Mouse (Mus musculus): ENCODE data around the gene Diaph2.
A peak's percentile ranks its signal among the peaks of the same experiment; 100 is the strongest.
"Not testable (repeated sequence)": the region's sequence is repeated elsewhere in the genome, so short reads cannot be mapped to it uniquely, and the experiment has no call there.

The Diaph2 gene

DNA sequence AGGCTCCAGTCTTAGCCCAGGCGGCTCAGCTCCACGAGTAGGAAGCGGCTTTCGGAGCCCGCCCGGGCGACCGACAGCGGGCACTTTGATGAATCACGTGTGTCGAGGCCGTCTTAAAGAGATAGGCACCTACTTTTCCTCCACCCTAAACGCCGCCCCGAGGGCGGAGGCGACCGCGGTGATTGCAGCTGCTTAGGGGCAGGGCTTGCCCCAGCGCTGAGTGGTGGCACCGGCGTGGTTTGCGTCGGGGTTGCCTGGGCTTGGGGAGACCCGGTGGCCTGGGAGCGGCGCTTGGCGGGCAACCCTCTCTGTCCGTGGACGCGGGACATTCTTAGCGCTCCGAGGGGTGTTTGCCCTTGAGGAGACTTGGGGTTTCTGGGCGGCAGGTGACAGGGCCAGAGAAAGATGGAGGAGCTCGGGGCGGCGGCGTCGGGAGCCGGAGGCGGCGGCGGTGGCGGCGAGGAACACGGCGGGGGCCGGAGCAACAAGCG lies at the start of gene Diaph2:
TSS of gene Diaph2 (plus strand) at position 172 of the 491 bp plus-strand sequence.
- peak; percentile 50 to 71 for DNase-seq (ENCODE audit: low spot score in 2 of 2)

DNA sequence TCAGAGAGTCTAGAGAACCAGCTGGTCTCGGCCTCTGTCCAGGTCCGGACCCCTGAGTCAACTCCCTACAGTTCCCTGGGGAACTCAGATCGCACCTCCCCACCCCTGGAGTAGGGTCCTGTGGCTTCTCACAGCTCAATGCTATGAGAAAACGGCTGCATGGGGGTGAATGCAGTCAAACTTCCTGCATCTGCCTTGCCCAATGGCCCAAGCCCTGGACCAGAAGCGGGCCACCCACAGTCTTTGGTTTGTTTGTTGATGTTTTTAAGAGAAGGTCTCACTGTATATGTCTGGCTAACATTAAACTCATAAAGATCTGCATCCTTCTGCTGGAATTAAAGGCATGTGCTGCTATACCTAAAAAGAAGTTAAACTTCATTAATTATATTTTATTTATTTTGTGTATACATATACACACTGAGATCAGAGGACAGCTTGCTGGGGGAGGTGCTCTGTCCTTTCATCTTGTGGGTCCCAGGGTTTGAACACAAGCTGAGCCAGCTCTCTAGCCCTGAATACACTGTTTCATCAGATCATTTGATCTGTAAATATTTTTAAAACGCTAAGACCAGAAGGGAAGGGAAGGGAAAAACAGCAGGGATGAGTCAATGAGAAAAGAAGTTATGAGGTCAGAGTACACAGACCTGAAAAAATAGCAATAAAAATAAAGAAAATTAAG lies 47.8 kb upstream of the Diaph2 start:
- no peak for DNase-seq (ENCODE audit: low spot score in 2 of 2)

DNA sequence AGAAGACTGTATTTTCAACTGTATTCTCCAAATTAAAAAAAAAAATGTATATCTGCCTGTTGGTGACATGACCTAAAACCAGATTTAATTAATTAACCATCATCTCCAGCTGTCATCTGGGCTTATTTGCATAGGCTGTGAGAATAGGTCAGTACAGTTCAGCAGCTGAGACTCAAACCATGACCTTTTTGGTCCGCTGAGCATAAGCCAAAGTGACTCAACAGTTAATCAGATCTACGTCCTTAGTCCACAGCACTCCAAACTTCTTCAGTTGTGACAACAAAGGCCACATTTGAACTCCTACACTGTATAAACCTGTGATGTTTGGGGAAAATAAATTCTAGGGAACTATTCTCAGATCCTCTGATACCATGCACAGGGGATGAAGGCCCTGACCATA lies 39.9 kb upstream of the Diaph2 start:
- DNase-seq (ENCODE audit: low spot score in 2 of 2), result no peak

DNA sequence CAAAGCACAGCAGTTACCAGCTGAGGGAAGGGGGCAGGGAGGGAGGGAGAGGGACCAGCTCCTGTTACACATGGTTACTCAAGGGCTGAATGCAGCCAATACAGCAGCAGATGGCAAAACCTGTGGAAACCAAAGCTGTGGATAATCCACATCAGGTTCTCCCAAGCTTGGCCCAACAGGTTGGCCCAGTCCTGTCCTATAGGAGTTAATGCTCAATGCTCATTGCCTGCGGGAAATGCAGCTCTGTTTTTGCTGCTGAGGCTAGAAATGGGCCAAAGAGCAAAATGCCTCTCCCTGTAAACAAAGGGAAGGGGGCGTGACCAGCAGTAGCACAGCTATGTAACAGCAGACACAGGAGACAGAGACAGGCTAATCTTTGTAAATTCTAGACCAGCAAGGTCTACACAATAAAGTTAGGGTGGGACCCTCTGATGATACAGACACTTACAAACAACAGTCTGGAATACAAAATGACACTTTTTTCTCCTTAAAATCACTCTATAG lies 20.8 kb upstream of the Diaph2 start:
- no peak for DNase-seq (ENCODE audit: low spot score in 2 of 2)

DNA sequence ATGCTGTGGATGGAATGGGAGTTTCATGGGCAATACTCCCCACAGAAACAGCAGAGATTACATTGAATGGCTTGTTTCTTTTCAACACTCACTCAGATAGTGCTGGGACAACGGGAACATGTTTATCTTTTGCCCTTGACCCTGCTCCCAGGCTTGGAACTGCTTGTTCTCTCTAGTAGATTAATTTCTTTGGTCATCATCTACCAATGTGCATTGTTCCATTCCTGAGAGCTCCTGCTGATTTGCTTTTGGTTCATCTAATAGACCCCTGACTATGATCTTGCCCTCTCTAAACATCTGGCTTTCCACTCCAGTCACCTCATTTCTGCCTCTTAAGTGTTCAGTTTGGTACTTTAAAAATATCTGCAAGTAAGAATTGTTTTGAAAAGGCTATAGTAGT lies 13.0 kb upstream of the Diaph2 start:
- no peak for DNase-seq (ENCODE audit: low spot score in 2 of 2)

DNA sequence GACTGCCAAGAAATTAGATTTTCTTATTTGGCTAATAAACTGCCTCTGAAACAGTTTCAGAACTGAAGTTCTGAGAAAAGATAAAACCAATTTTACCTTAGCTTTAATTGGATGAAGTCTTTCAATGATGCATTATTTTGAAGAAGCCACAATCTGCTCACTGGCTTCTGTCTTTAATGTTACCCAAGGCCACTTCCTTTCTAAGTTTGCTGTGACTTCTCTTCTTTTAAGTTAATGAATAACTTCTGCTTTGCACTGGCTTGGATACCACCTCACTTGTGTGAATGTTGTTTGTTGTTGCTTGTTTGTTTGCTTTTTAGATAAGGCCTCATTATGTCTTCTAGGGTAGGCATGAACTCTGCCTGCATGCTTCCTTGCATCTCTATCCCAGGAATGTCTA lies 10.3 kb upstream of the Diaph2 start:
- no peak for DNase-seq (ENCODE audit: low spot score in 2 of 2)

DNA sequence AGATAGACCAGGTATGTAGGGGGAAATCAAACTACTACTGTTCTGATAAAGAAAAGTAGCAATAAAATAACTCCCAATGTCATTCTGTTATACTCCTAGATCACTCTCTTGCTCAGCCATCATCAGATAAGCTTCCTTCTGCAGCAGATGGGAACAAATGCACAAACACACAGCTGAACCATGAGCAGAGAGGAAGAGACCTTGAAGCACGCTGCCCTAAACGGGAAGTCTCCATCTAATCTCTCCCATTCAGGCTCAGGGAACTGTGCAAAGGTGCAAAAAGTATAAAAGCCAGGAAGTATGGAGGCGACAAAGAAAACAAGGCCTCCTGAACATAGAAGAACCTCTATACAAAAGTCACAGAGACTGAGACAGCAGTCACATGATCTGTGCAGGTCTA lies 6.6 kb upstream of the Diaph2 start:
- no peak for DNase-seq (ENCODE audit: low spot score in 2 of 2)

DNA sequence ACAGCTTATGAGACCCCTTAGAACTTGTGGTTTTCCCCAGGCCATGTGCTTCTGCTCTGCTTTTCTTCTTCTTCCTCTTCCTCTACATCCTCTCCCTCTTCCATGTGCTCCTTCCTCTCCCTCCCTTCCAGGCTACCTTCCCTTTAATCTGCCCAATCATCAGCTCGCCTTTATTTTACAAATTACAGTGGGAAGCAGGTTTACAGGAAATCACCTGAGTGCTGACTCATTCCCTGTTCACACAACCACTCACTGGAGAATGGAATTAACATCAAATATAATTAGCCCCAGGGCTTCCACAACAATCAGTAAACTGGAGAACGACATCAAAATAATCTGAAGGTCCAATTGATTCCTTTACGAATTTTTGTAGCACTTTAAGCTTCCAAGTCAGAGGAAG lies 3.6 kb upstream of the Diaph2 start:
- no peak for DNase-seq (ENCODE audit: low spot score in 2 of 2)

DNA sequence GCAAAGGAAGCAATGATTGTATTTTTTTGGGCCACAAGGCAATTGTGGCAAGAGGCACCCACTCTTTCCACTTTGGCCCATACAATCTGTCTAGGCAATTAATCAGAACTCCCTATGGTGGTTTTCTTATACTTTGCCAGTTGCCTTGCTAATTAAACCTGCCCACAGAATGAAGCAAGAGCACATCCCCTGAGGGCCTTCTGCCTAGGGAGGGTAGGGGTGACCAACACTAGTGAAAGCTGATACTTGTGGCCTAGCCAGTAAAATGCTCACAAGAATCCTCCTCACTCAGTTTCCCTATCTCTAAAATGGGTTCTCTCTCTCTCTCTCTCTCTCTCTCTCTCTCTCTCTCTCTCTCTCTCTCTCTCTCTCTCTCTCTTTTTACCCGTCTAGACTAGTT lies 440 bp upstream of the Diaph2 start:
- no peak for DNase-seq (ENCODE audit: low spot score in 2 of 2)

DNA sequence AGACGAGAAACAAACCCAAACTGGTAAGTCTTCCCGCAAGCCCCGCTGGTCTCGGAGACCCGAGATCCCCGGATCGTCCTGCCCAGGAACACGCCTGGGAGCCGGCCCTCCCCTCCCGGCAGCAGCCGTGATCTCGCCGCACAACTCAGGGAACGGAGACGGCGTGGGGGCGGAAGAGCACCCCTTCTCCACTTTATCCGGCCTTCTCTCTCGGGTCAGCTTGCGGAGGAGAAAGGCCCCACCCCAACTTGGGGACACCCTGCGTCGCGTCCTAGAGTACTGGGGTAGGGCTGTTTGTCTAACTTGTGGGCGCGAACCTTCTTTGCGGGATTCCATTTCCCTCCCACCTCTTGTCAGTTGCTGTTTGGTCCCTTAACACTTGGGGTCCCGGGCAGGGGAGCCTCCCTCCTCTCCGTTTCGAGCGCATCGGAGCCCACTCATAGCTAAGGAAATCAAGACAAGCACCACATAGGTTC lies 590 bp downstream of the Diaph2 start:
- peak in 1 of 2 experiments; percentile 16 for DNase-seq (ENCODE audit: low spot score in 2 of 2)

DNA sequence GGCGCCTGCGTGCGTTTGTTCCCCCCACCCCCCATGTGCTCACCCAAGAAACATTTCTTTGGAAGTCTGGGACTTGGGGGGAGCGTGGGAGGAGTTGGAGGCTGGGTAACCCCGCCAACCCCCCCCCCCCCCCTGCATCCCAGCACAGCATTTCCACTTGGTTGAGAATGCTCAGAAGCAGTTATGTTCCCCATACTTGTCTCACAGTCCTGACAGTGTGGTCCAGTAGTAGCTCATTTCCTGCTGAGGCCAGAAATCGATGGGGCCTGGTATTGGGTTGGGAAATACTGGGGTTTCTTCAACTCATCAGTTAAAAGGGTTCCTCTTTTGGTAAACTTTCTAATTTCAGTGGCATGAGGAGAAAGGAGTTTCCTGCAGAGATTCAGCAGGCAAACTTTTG lies 1.1 kb downstream of the Diaph2 start:
- DNase-seq (ENCODE audit: low spot score in 2 of 2), result no peak

DNA sequence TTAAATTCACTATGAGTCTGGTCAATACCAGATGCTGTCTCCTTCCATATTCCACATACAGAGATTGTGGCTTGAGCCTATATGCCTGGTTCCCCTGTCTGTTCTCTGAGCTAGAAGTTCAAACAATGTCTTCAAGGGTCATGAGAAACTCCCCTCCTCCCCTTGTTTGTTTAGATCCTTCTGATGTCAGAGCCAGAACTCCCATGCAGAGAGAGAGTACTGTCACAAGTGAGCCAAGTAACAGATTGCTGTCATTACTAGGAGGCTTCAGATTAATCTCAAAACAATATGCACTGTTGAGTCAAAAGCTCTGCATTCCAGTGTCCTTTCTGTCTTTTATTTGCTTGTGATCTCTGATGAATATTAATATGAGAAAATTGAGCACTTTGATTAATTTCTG lies 7.1 kb downstream of the Diaph2 start:
- no peak for DNase-seq (ENCODE audit: low spot score in 2 of 2)

DNA sequence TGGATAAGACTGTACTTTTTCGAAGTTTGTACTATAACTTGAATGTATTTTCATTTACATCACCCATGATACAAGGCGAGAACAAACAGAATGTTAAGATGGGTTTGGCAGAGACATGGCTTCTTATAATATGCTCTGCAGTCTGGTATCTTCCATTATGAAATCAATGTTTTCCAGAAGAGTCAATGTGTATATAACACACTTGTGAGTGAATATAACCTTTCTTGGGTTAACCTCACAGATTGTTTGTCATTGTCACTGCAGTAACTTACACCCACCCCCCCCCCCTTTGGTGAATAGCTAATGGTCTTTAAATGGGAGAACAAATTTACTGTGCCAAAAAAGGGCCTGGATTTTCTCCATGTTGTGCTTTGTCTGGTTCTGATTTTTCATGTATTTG lies 13.1 kb downstream of the Diaph2 start:
- DNase-seq (ENCODE audit: low spot score in 2 of 2), result no peak

DNA sequence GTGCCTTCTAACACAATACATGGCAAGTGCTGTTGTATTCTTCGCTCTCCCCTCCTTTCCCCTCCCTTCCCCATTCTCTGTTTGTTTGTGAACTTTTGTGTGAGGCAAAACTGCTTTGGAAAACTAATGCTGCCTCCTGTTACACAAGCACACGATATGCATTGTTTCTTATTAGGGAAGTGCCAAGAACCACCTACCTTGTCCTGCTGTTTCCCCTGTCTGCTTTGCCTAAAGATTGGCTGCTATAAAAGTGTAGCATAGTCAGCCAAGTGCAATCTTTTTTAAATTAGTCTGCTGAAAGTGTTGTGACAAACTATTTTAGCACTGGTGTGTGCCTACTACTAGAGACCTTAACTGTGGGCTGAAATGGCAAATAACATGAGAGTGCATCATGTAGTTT lies 15.8 kb downstream of the Diaph2 start:
- no peak for DNase-seq (ENCODE audit: low spot score in 2 of 2)

DNA sequence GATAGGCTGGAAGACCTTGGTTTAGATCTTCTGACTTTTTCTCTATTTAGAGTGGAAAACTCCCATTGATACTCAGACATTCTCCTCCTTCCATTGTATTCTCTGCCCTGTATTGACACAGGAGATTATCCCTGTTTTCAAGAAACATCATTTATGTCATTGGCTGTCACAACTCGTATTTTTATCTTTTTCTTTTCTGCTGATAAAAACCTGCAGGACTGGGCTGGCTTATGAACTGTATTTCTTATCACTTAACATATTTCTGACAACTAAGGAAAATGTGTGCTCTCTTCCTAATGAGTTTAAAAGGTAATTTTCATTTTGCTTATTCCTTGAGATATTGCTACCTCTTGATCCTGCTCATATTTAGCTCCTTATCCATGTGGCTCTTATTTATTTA lies 17.3 kb downstream of the Diaph2 start:
- DNase-seq (ENCODE audit: low spot score in 2 of 2), result no peak

DNA sequence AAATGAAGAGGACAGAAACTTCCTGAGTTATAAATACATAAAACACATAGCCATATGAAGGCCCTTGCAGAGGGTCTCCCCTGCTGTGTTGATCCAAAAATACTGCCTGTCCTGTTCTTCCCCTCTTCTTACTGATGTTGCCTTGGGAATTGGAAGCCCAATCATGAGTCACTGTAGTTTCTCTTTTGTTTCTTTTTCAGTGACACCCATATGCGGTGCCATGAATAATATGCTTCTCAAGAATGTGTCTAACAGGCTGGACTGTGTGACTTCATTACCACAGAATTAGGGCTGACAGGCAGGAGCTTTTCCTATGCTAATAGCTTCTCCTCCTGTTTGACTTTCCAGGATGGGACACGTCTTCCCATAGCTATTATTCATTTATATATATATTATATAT lies 21.1 kb downstream of the Diaph2 start:
- DNase-seq (ENCODE audit: low spot score in 2 of 2), result no peak

DNA sequence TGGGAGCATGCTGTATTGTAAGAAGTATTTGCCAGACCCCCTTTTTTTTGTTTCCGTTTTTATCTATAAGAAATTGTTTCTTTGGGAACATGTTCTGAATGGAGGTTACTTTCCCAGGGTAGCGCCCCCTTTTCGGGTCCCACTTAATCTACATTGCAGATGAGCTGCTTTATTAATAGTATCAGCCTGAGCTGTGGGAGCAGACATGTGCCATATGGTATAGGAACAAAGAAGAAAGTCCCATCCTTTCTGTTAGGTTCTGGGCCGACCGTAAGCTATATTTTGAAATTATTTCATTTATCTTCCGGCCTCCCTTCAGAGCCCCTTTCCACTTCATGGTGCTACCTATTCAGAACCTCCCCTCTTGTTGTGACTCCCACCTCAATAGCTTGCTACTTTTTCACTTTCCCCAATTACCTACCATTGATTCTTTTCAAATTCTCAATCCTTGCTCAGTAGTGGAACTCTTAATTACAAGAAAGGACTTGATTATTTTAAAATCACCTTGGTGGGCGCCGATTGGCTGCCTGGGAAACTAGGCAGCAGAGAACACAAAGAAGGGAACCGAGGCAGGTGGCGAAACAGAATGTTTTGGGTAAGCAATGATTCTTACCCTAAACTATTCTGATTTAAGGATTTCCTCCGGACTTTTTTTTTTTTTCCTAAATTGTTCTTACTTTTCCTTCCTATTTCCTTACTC lies 24.2 kb downstream of the Diaph2 start:
- no peak for DNase-seq (ENCODE audit: low spot score in 2 of 2)

DNA sequence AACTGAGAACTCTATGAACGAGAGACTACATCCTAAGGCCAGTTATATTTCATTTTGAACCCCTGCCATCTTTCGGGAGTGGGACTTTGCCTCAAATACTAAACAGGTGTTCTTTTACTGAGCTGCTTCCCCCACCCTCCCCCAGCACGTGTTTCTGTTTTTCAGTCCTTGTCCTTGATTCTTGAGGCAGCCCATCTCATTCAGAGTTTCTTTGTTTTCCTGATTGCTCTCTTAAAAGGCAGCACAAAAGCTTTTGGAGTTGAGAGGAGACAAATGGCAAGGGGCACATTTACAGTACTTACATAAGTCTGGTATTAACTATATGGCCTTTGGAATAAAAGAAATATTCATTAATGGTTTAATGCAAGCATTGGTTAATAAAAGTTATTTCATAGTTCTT lies 24.9 kb downstream of the Diaph2 start:
- DNase-seq (ENCODE audit: low spot score in 2 of 2), result no peak

DNA sequence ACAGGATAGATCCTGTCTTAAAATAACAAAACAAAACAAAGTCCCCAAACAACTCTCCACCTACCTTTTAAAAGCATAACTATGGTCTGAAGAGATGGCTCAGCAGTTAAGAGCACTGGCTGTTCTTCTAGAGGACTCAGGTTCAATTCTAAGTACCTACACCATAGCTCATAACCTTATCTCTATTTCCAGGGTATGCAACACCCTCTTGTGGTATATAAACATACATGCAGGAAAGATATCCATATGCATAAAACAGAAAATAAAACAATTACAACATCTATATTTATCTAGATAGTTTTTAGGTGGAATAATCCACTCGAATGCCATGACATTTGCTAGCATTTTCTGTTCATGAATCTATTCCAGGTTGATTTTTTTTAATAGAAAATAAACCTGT lies 27.2 kb downstream of the Diaph2 start:
- no peak for DNase-seq (ENCODE audit: low spot score in 2 of 2)

DNA sequence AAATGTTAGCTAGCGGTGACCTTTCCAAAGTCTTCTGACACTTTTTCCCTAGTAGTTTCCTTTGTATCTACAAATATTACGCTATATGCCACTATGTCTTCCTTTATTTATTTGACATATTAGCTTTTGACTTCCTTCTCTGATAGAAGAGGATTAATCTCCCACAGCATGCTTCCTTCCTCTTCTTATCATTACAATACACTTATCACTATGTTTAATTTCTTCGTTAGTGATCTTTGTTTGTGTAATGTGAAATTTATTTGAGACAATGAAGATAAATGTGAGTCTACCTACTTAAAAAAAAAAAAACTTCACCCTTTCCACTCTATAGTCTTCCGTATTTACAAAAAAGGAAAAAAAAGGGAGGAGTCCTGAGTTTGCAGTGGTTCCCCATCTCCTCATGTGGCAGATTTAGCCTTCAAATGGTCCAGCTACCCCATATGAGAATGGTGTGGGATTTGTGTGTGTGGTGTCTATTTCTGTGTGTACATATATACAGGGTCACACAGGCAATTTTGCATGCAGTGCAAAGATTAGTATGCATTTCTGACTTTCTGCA lies 27.9 kb downstream of the Diaph2 start:
- no peak for DNase-seq (ENCODE audit: low spot score in 2 of 2)

DNA sequence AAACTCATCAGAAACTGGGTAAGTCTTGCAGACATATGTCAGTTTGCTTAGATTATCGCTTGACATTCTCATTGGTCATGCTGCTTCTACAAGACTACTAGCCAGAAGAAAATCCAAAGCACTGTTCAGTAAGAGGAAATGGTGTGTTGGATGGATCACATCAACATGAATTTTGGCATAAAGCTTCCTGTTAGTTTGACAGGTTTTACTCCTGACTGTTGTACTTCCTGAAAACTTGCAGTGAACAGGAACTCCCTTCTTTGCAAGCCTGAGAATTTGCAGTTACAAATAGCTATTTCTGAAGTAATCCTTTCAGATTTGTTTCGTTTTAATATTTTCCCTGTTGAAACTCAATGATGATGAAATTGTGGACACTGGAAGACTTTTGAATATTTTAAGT lies 32.3 kb downstream of the Diaph2 start:
- no peak for DNase-seq (ENCODE audit: low spot score in 2 of 2)

DNA sequence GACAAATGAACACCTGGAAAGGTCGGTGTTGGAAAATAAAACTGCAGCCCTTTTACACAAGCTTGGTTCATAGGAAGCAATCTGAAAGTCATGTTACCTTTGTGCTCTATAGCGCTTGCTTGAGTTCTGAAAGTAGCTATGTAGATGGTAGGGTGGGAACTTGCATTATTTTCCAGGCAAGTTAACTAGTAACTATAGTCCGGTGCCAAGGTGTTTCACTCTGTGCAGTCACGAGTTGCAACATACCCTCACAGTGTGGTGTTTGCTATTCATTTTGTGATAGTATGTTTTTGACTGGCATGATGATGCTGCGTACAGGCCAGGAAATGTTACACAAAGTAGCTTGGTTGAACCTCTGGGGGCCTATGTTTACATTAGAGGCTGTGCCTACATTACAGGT lies 34.5 kb downstream of the Diaph2 start:
- no peak for DNase-seq (ENCODE audit: low spot score in 2 of 2)

DNA sequence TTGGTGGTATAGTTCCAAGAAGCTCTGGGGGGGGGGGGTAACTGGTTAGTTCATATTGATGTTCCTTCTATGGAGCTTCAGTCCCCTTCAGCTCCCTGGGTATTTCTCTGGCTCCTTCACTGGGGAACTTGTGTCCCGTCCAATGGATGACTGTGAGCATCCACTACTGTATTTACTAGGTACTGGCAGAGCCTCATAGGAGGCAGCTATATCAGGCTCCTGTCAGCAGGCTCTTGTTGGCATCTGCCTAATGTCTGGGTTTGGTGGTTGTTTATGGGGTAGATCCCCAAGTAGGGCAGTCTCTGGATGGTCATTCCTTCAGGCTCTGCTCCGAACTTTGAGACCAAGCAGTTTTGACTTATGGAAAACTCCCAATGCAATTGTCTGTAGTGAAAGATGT lies 50.4 kb downstream of the Diaph2 start:
- DNase-seq (ENCODE audit: low spot score in 2 of 2), result not testable (repeated sequence)
